Mouse (Mus musculus) intestine, embryonic 15.5 days (tissue): ENCODE data around the gene Slc11a1. TPM values are rescaled to one million over a fixed set of nuclear protein-coding genes. Genes with fewer than 3 reads are reported as not detected.

ENCODE experiments used
- ATAC-seq: fragments of 200-750 bp; cut with Nextera tagmentation; 2 replicates; pipeline ENCODE4 v1.8.0; 2017; ENCODE audit warnings: moderate TSS enrichment, moderate library complexity
- H3K27ac ChIP-seq: fragments of 300-500 bp; sonication (generic); 2 replicates; pipeline ENCODE4 v1.5.1; 2015; ENCODE audit warnings: mild to moderate bottlenecking, inconsistent platforms
- H3K27me3 ChIP-seq: fragments of 300-500 bp; sonication (generic); replicated peaks from 2 replicates; pipeline ENCODE4 v1.6.1; 2015; ENCODE audit warnings: inconsistent platforms
- H3K36me3 ChIP-seq: fragments of 300-500 bp; sonication (generic); 2 replicates; pipeline ENCODE4 v1.6.1; 2015; ENCODE audit warnings: inconsistent platforms
- H3K4me1 ChIP-seq: fragments of 300-500 bp; sonication (generic); replicated peaks from 2 replicates; pipeline ENCODE4 v1.6.1; 2015; ENCODE audit warnings: inconsistent platforms
- H3K4me2 ChIP-seq: fragments of 300-500 bp; sonication (generic); replicated peaks from 2 replicates; pipeline ENCODE4 v1.6.1; 2015; ENCODE audit warnings: mild to moderate bottlenecking, inconsistent platforms
- H3K4me3 ChIP-seq: fragments of 300-500 bp; sonication (generic); replicated peaks from 2 replicates; pipeline ENCODE4 v1.5.1; 2015; ENCODE audit warnings: inconsistent platforms
- H3K9ac ChIP-seq: fragments of 300-500 bp; sonication (generic); 2 replicates; pipeline ENCODE4 v1.6.1; 2015; ENCODE audit warnings: inconsistent platforms
- H3K9me3 ChIP-seq: fragments of 300-500 bp; sonication (generic); 2 replicates; pipeline ENCODE4 v1.6.1; 2016; ENCODE audit warnings: inconsistent platforms
- WGBS: fragments of 180-500 bp; shearing (Covaris S2); methylation state at CpG from one replicate; pipeline ENCODE4 v1.1.7; 2015; 5-methylcytosine and 5-hydroxymethylcytosine counted together
- polyA plus RNA-seq: library from polyadenylated mRNA; unstranded; fragments of >200 nt; fragmentation: Nextera tagmentation; extraction: Ambion mirVana; gene quantifications from 2 replicates; pipeline ENCODE4 v1.2.1, GENCODE M21; 2015

Slc11a1 gene
- polyA plus RNA-seq, 1 experiment from 2014 or later, result 6.7 TPM

DNA sequence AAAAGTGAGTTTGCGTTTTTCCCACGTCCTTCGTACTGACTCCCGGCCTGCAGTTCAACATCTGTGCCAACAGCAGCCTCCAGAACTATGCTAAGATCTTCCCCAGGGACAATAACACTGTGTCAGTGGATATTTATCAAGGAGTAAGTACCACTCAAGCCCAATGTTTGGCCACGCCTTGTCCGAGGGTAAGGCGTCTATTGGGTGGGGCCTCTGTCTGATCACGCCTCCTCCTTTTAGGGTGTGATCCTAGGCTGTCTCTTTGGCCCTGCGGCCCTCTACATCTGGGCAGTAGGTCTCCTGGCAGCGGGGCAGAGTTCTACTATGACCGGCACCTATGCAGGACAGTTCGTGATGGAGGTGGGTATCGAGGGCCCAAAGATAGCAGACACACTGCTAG is 8.4 kb downstream of the Slc11a1 start:
- ATAC-seq, result no peak

DNA sequence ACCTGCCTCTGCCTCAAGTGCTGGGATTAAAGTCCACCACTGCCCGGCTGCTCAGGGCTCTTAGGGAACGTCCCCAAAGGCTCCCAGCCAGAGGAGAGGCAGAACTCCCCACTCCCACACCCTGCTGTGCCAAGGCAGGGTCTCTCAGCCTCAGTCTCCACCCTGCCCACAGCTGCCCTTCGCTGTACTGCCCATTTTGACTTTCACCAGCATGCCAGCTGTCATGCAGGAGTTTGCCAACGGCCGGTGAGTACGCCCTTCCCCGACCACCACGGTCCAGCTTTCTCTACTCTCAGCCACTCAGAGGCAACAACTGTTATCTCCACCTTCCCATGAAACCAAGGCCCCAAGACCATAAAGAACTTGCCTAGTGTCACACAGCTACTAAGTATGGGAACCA is 9.5 kb downstream of the Slc11a1 start:
- no peak overlapping the region for H3K9ac ChIP-seq

More for the DNA sequence above, 8.4 kb downstream of the Slc11a1 start:
- H3K4me2 ChIP-seq, result no peak overlapping the region
- H3K4me3 ChIP-seq, result no peak overlapping the region
- no peaks in the 10 kb centered on the region for H3K9me3 ChIP-seq
- H3K27ac ChIP-seq, result no peak overlapping the region
- H3K4me1 ChIP-seq, result peaks cover 13% of the 10 kb centered on the region; the same call in 1 of the 2 replicates
- H3K9ac ChIP-seq, result no peak overlapping the region
- no peaks in the 10 kb centered on the region for H3K36me3 ChIP-seq
- H3K27me3 ChIP-seq, result no peaks in the 10 kb centered on the region
- 72% methylated on average over 13 of the region's 13 CpGs for WGBS

DNA sequence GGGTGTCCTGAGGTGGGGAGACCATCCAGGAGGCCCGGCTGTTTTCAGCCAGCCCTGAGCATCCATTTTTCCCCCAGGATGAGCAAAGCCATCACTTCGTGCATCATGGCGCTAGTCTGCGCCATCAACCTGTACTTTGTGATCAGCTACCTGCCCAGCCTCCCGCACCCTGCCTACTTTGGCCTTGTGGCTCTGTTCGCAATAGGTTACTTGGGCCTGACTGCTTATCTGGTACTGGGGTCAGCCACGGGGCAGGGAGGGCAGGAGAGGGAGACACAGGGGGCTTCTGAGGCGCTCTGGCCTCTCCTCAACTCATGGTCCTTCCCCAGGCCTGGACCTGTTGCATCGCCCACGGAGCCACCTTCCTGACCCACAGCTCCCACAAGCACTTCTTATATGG is 10.1 kb downstream of the Slc11a1 start:
- Histone ChIP-seq H3K4me2 (no peak overlapping the region), H3K36me3 (no peaks in the 10 kb centered on the region), H3K27ac (no peak overlapping the region), H3K4me1 (peaks cover 25% of the 10 kb centered on the region), H3K9me3 (no peaks in the 10 kb centered on the region), H3K27me3 (no peaks in the 10 kb centered on the region), H3K4me3 (no peak overlapping the region), H3K9ac (no peak overlapping the region)
- no peak for ATAC-seq
- WGBS, result 90% methylated on average over 10 of the region's 10 CpGs

More for the DNA sequence above, 9.5 kb downstream of the Slc11a1 start:
- 87% methylated on average over 8 of the region's 8 CpGs for WGBS
- peaks cover 21% of the 10 kb centered on the region for H3K4me1 ChIP-seq
- H3K4me3 ChIP-seq, result no peak overlapping the region
- H3K4me2 ChIP-seq, result no peak overlapping the region
- H3K9me3 ChIP-seq, result no peaks in the 10 kb centered on the region
- no peak overlapping the region for H3K27ac ChIP-seq
- no peak for ATAC-seq
- no peaks in the 10 kb centered on the region for H3K36me3 ChIP-seq
- H3K27me3 ChIP-seq, result no peaks in the 10 kb centered on the region

DNA sequence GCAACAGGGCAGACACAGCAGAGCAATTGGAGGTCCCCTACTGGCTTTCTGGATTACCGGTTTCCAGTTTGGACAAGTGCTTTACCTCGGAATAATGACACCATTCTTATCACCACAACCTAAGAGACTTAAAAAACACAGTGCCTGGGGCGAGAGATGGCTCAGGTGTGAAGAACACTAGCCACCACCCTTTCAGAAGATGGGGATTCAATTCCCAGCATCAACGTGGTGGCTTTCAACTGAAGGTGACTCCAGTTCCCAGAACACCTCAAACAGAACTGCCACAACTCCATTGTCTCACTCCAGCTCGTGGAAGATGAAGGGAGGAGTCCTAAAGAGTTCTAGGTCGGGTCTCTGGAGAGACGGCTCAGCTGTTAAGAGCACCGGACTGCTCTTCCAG is 10.5 kb downstream of the Slc11a1 start:
- Histone ChIP-seq H3K9ac (no peak overlapping the region), H3K36me3 (no peaks in the 10 kb centered on the region), H3K9me3 (no peaks in the 10 kb centered on the region), H3K4me3 (no peak overlapping the region), H3K4me2 (no peak overlapping the region), H3K27ac (no peak overlapping the region), H3K4me1 (peaks cover 30% of the 10 kb centered on the region), H3K27me3 (no peaks in the 10 kb centered on the region)
- WGBS, result 84% methylated on average over 8 of the region's 8 CpGs
- no peak for ATAC-seq

DNA sequence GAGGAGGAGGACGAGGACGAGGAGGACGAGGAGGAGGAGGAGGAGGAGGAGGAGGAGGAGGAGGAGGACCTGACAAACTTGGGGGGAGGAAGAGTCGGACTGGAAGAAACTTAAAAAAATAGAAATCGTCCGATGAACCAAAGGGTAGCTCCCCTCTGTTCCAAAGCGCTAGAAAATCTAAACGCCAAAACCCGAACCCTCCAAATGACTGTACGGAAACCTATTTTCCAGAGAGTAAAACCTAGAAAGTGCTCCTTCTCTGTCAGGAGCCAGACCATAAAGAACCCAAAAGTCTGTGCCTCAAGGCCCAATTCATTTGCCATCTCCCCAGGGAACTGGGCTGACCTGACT is 11.3 kb downstream of the Slc11a1 start:
- WGBS, result 54% methylated on average over 7 of the region's 10 CpGs
- peak overlapping the region; percentile 69 for H3K9ac ChIP-seq
- ATAC-seq, result no peak

DNA sequence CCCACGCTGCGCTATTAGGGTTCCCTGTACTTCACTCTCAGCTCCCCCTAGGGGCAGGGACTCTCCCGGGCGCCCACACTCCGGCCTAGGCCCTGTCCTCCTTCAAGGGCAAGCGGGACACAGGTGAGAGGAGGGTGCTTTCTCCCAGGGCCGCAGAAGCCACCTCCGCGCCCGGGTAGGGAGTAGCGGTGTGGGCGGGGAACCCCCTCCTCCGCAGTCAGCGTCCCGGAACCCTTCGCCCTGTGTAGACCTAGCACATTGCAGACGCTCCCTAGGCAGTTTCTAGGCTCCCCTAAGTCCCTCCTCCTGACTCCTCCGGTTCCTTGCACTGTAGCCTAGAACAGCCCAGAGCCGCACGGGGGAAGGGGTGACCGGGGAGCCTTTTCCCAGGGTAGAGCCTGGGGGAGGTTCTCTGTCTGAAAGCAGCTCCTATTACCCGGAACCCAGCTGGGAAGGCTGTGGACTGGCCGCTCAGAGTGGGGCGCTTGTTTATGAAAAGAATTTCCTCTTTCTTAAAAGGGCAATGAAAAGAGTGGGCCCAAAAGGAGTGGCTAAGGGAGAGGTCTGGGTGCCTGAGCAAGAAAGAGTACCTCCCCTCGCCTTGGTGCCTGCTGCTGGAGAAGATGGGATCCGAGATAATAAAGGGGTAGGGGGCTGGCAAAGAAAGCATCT is 11.9 kb downstream of the Slc11a1 start:
- under 1% methylated on average over 26 of the region's 26 CpGs for WGBS
- Histone ChIP-seq H3K4me1 (peaks cover 34% of the 10 kb centered on the region), H3K27me3 (no peaks in the 10 kb centered on the region), H3K4me3 (peak overlapping the region; percentile 51), H3K9ac (peak overlapping the region; percentile 69), H3K27ac (peak overlapping the region; percentile 100), H3K9me3 (no peaks in the 10 kb centered on the region), H3K36me3 (no peaks in the 10 kb centered on the region), H3K4me2 (peak overlapping the region; percentile 81)
- peak; percentile 82 for ATAC-seq

More for the DNA sequence above, 11.3 kb downstream of the Slc11a1 start:
- Histone ChIP-seq H3K36me3 (no peaks in the 10 kb centered on the region), H3K4me3 (peak overlapping the region; percentile 51), H3K27ac (peak overlapping the region; percentile 100), H3K4me1 (peaks cover 34% of the 10 kb centered on the region), H3K27me3 (no peaks in the 10 kb centered on the region), H3K9me3 (no peaks in the 10 kb centered on the region), H3K4me2 (peak overlapping the region; percentile 81)

DNA sequence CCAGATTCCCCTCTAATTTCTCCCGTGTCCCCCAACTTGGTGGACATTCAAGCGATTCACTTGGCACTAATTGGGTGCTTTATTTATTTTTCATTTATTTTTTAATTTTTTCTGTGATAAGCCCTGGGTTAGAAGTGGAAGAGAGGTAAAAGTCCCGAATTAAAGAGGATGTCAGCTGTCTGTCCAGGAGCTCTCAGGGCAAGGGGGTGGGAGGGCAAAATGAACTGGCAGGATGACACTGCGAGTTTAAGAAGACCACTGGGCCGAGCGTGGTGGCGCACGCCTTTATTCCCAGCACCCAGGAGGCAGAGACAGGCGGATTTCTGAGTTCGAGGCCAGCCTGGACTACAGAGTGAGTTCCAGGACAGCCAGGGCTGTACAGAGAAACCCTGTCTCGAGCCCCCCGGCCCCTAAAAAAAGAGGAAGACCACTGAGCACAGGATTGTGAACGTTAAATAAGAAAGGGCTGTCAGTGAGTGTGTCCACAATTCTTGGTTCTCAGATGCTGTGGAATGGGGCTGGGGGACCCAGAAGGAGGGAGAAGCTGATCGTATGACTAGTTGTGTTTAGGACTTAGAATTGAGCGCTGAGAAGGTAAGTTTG is 12.5 kb downstream of the Slc11a1 start:
- Histone ChIP-seq H3K9ac (peak overlapping the region; percentile 69; the same call in 1 of the 2 replicates), H3K4me3 (peak overlapping the region; percentile 51)
- WGBS, result 55% methylated on average over 15 of the region's 15 CpGs

DNA sequence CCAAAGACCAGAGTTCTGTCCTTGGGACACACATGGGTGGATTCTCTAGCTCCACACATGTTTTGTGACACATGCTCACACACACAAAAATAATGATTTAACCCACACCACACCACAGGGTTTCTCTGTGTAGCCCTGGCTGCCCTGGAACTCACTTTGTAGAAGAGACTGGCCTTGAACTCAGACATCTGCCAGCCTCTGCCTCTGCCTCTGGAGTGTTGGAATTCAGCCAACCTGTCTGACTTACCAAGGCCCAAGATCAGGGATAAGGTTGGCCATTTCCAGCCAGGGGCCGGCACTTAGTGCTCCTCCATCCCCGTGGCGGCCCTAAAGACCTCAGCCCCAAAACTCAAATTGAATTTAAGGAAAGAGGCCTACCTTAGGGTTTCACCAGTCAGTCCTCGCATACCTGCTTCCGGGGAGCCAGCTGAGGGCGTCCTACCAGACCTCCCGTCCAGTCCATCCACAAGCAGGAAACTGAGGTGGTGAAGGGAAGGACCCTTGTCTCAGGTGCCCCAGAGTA is 13.5 kb downstream of the Slc11a1 start:
- Histone ChIP-seq H3K27ac (0 out of 2 replicates have a peak overlapping the region, but pooled peaks have one; percentile 100), H3K4me2 (no peak overlapping the region), H3K4me1 (peaks cover 43% of the 10 kb centered on the region), H3K4me3 (no peak overlapping the region), H3K9ac (no peak overlapping the region), H3K9me3 (no peaks in the 10 kb centered on the region), H3K27me3 (no peaks in the 10 kb centered on the region), H3K36me3 (no peaks in the 10 kb centered on the region)
- no peak for ATAC-seq
- 76% methylated on average over 7 of the region's 7 CpGs for WGBS

More for the DNA sequence above, 12.5 kb downstream of the Slc11a1 start:
- Histone ChIP-seq H3K9me3 (no peaks in the 10 kb centered on the region), H3K36me3 (no peaks in the 10 kb centered on the region), H3K4me2 (peak overlapping the region; percentile 81), H3K4me1 (peaks cover 34% of the 10 kb centered on the region), H3K27ac (peak overlapping the region; percentile 100), H3K27me3 (no peaks in the 10 kb centered on the region)
- no peak for ATAC-seq

DNA sequence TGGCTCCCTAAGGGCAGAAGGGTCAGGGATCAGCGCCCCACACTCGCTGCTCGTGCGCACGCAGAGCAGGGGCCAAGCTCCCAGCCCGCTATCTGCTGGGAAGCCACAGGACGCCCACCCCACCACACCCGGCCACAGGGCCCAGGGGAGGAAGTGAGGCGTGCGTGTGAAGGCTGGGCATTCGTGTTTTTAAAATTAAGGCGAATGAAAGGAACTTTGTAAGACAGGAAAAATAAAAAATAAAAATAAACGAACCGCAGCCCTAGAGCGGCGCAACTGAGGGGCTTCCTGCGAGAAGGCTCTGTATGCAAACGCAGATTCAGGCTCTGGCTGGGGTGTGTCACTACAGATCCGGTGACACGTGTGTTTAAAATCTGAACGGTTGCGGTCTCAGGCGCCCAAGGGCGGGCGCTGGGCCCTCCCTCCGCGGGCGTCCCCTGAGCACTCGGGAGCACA is 14.9 kb downstream of the Slc11a1 start:
- H3K4me3 ChIP-seq, result peak overlapping the region; percentile 85
- H3K36me3 ChIP-seq, result peaks cover 8% of the 10 kb centered on the region; the same call in 1 of the 2 replicates
- 6% methylated on average over 29 of the region's 29 CpGs for WGBS
- no peaks in the 10 kb centered on the region for H3K9me3 ChIP-seq
- no peaks in the 10 kb centered on the region for H3K27me3 ChIP-seq
- ATAC-seq, result peak; percentile 29
- peak overlapping the region; percentile 99 for H3K27ac ChIP-seq
- peak overlapping the region; percentile 94 for H3K4me2 ChIP-seq
- H3K9ac ChIP-seq, result peak overlapping the region; percentile 42
- H3K4me1 ChIP-seq, result peaks cover 47% of the 10 kb centered on the region

DNA sequence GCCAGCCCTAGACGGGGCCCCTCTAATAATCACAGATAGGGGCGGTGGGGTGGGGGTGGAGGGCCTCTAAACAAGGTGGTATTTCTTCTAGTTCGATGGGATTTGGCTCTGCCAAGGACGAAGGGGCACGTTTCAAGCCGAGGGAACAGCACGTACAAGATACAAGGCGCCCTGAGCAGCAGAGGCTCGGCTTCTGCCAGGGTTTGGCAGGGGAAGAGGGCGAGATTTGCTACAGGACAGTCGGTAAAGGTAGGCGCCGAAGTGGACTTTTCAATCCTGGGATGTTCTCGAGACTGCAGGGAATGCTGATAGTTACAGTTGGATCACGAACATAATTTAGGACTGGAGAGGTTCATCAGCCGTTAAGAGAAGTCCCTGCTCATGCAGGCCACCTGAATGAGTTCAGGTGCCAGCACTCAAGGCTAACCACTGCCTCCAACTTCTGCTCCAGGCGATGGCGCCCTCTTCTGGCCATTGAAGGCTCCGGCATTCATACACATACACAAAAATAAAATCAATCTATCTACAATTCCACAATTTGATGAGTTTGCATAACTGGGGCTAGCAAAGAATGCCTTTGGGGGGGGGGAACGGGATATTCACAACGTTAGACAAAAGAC is 15.4 kb downstream of the Slc11a1 start:
- no peaks in the 10 kb centered on the region for H3K27me3 ChIP-seq
- H3K4me1 ChIP-seq, result peaks cover 51% of the 10 kb centered on the region

DNA sequence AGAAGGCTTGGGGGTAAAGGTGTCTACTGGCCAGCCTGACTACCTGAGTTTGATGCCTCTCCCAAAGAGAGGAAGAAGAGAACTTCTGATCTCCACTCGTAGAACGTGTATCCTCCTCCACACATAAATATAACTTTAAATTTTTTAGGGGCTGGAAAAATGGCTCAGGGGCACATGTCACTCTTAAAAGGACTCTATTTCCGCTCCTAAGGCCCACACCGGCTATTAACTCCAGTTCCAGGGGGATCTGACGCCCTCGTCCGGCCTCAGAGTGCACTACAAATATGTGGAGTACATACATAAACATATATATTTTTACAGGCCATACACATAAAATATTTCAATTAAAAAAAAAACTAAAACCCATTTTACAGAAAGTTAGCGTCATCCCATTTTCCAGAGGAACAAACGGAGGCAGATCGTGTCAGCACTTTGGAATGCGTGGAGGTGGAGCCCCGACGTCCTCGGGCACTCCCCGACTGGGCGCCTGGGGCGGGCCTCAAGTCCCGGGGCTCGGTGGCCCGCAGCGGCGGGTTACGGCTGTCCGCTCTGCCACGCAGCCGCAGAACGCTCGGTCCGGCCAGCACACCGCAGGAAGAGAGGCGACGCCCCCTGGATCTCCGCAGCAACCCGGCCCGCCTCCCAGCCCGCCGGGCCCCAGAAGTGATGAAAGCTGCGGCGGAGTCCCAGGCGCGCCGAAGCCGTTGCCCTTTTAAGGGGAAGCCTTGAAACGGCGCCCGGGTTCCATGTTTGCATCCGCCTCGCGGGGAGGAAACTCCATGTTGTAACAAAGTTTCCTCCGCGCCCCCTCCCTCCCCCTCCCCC is 16.1 kb downstream of the Slc11a1 start, which contains the start of gene Ctdsp1:
Gene Ctdsp1, plus strand, starts transcription at position 586 of the 825 bp plus-strand sequence.
- peaks cover 13% of the 10 kb centered on the region; the same call in 1 of the 2 replicates for H3K36me3 ChIP-seq
- peak; percentile 76 for ATAC-seq
- peaks cover 51% of the 10 kb centered on the region for H3K4me1 ChIP-seq
- no peaks in the 10 kb centered on the region for H3K27me3 ChIP-seq
- H3K27ac ChIP-seq, result peak within 1 kb of the TSS; percentile 99
- peak within 1 kb of the TSS; percentile 84 for H3K9ac ChIP-seq
- no peaks in the 10 kb centered on the region for H3K9me3 ChIP-seq
- H3K4me2 ChIP-seq, result peak within 1 kb of the TSS; percentile 94
- peak within 1 kb of the TSS; percentile 85 for H3K4me3 ChIP-seq
- 3% methylated on average over 50 of the region's 51 CpGs for WGBS

More for the DNA sequence above, 15.4 kb downstream of the Slc11a1 start:
- 3% methylated on average over 21 of the region's 21 CpGs for WGBS
- Histone ChIP-seq H3K9me3 (no peaks in the 10 kb centered on the region), H3K36me3 (peaks cover 13% of the 10 kb centered on the region; the same call in 1 of the 2 replicates), H3K27ac (peak overlapping the region; percentile 99), H3K4me3 (peak overlapping the region; percentile 85), H3K4me2 (peak overlapping the region; percentile 94), H3K9ac (peak overlapping the region; percentile 42; the same call in 1 of the 2 replicates)
- ATAC-seq, result no peak
